Mouse (Mus musculus): ENCODE measurements around the gene Nes. TPM values are rescaled to one million over a fixed set of nuclear protein-coding genes. Genes with fewer than 3 reads are reported as not detected.

Gene Nes
- total RNA-seq, 1 experiment, result 29.4 TPM

DNA sequence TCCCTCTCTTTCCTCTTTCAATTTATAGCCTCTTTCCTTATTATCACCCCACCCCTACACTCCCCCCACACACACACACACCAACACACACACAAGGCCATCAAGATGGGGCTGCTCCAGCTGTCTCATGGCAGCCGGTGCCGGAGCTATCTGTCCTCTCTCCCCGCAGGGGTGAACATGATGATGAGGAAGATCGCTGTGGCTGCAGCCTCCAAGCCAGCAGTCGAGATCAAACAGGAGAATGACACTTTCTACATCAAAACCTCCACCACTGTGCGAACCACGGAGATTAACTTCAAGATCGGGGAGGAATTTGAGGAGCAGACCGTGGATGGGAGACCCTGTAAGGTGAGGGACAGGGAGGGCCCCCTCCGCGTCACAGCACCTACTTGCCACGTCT, 18.9 kb upstream of the Nes start:
- no peaks in the 10 kb centered on the region for H3K9me3 ChIP-seq (ENCODE audit: control insufficient read depth, insufficient read depth, low read depth, low read length)
- peaks cover 10 to 33% of the 10 kb centered on the region in 2 experiments for H3K4me1 ChIP-seq (ENCODE audit: control insufficient read depth in 2 of 2, insufficient read depth in 2 of 2, low read length in 2 of 2, poor library complexity in 1 of 2)
- peak overlapping the region; percentile 3 to 16; a peak in 2 of 4 replicates for H3K4me3 ChIP-seq (ENCODE audit: insufficient read depth in 1 of 2, low read depth in 1 of 2, low read length in 2 of 2, poor library complexity in 1 of 2, severe bottlenecking in 1 of 2)
- DNase-seq (ENCODE audit: low read depth, low spot score), result no peak
- TF ChIP-seq ZC3H11A (IDR thresholded peaks at IDR 0.05; ENCODE audit: borderline replicate concordance, low read depth, low read length) (no peak), ZNF384 (IDR thresholded peaks at IDR 0.05; ENCODE audit: low read depth, low read length) (no peak), HCFC1 (IDR thresholded peaks at IDR 0.05; ENCODE audit: borderline replicate concordance, insufficient read depth, low read length) (no peak), CHD2 (IDR thresholded peaks at IDR 0.05; ENCODE audit: low read depth, low read length) (no peak), MAFK (IDR thresholded peaks at IDR 0.05; ENCODE audit: insufficient read depth, low read depth, low read length) (no peak)
- no peak overlapping the region for H3K27ac ChIP-seq (ENCODE audit: insufficient read depth, low read depth, low read length, poor library complexity, severe bottlenecking)
- H3K36me3 ChIP-seq (ENCODE audit: control insufficient read depth, insufficient read depth, low read length, poor library complexity, severe bottlenecking), result no peaks in the 10 kb centered on the region
- H3K9ac ChIP-seq (ENCODE audit: insufficient read depth, low read depth, low read length, poor library complexity, severe bottlenecking), result no peak overlapping the region
- in situ Hi-C loops (cut with MboI; ENCODE audit: low sequenced_read_pairs in 2 of 2, unreplicated experiment in 2 of 2), result no loop called here

- no peaks in the 10 kb centered on the region for H3K36me3 ChIP-seq (ENCODE audit: control insufficient read depth, insufficient read depth, low read length, poor library complexity, severe bottlenecking)
- no peaks in the 10 kb centered on the region for H3K9me3 ChIP-seq (ENCODE audit: control insufficient read depth, insufficient read depth, low read depth, low read length)
- peaks cover 9 to 28% of the 10 kb centered on the region in 2 experiments for H3K4me1 ChIP-seq (ENCODE audit: control insufficient read depth in 2 of 2, insufficient read depth in 2 of 2, low read length in 2 of 2, poor library complexity in 1 of 2)
- in situ Hi-C loops (cut with MboI; ENCODE audit: low sequenced_read_pairs in 2 of 2, unreplicated experiment in 2 of 2), result no loop called here
- no peak for TF ChIP-seq HCFC1 (IDR thresholded peaks at IDR 0.05; ENCODE audit: borderline replicate concordance, insufficient read depth, low read length)
- no peak for TF ChIP-seq ZNF384 (IDR thresholded peaks at IDR 0.05; ENCODE audit: low read depth, low read length)
- no peak for TF ChIP-seq CHD2 (IDR thresholded peaks at IDR 0.05; ENCODE audit: low read depth, low read length)
- no peak overlapping the region for H3K27ac ChIP-seq (ENCODE audit: insufficient read depth, low read depth, low read length, poor library complexity, severe bottlenecking)
- H3K4me3 ChIP-seq (ENCODE audit: insufficient read depth in 1 of 2, low read depth in 1 of 2, low read length in 2 of 2, poor library complexity in 1 of 2, severe bottlenecking in 1 of 2), result peak overlapping the region in 1 of 2 experiments; percentile 16; a peak in 2 of 4 replicates
- no peak overlapping the region for H3K9ac ChIP-seq (ENCODE audit: insufficient read depth, low read depth, low read length, poor library complexity, severe bottlenecking)
- DNase-seq (ENCODE audit: low read depth, low spot score), result no peak
Measured at GRCm38 (mm10) chr3:87952440-87952839, 18.4 kb upstream of the Nes start.

GRCm38 (mm10) chr3:87958056-87958455, 12.8 kb upstream of the Nes start:
- no peak for DNase-seq (ENCODE audit: low read depth, low spot score)
- no peak overlapping the region for H3K27ac ChIP-seq (ENCODE audit: insufficient read depth, low read depth, low read length, poor library complexity, severe bottlenecking)
- in situ Hi-C loops (cut with MboI; ENCODE audit: low sequenced_read_pairs in 2 of 2, unreplicated experiment in 2 of 2), result no loop called here
- H3K4me1 ChIP-seq (ENCODE audit: control insufficient read depth in 2 of 2, insufficient read depth in 2 of 2, low read length in 2 of 2, poor library complexity in 1 of 2), result peaks cover 4 to 6% of the 10 kb centered on the region in 2 experiments; a peak in 2 of 4 replicates
- no peaks in the 10 kb centered on the region for H3K36me3 ChIP-seq (ENCODE audit: control insufficient read depth, insufficient read depth, low read length, poor library complexity, severe bottlenecking)
- no peak for TF ChIP-seq ZC3H11A (IDR thresholded peaks at IDR 0.05; ENCODE audit: borderline replicate concordance, low read depth, low read length)
- no peak for TF ChIP-seq ZNF384 (IDR thresholded peaks at IDR 0.05; ENCODE audit: low read depth, low read length)
- TF ChIP-seq CHD2 (IDR thresholded peaks at IDR 0.05; ENCODE audit: low read depth, low read length), result no peak
- TF ChIP-seq HCFC1 (IDR thresholded peaks at IDR 0.05; ENCODE audit: borderline replicate concordance, insufficient read depth, low read length), result no peak
- H3K4me3 ChIP-seq (ENCODE audit: insufficient read depth in 1 of 2, low read depth in 1 of 2, low read length in 2 of 2, poor library complexity in 1 of 2, severe bottlenecking in 1 of 2), result no peak overlapping the region
- H3K9ac ChIP-seq (ENCODE audit: insufficient read depth, low read depth, low read length, poor library complexity, severe bottlenecking), result no peak overlapping the region
- H3K9me3 ChIP-seq (ENCODE audit: control insufficient read depth, insufficient read depth, low read depth, low read length), result no peaks in the 10 kb centered on the region

GRCm38 (mm10) chr3:87958476-87958875, 12.4 kb upstream of the Nes start:
- TF ChIP-seq HCFC1 (IDR thresholded peaks at IDR 0.05; ENCODE audit: borderline replicate concordance, insufficient read depth, low read length), result no peak
- TF ChIP-seq CHD2 (IDR thresholded peaks at IDR 0.05; ENCODE audit: low read depth, low read length), result no peak
- no peak for TF ChIP-seq ZC3H11A (IDR thresholded peaks at IDR 0.05; ENCODE audit: borderline replicate concordance, low read depth, low read length)
- no peak for TF ChIP-seq MAFK (IDR thresholded peaks at IDR 0.05; ENCODE audit: insufficient read depth, low read depth, low read length)
- no peak for TF ChIP-seq ZNF384 (IDR thresholded peaks at IDR 0.05; ENCODE audit: low read depth, low read length)
- no peak for DNase-seq (ENCODE audit: low read depth, low spot score)
- H3K9ac ChIP-seq (ENCODE audit: insufficient read depth, low read depth, low read length, poor library complexity, severe bottlenecking), result no peak overlapping the region
- H3K27ac ChIP-seq (ENCODE audit: insufficient read depth, low read depth, low read length, poor library complexity, severe bottlenecking), result no peak overlapping the region
- no peak overlapping the region for H3K4me3 ChIP-seq (ENCODE audit: insufficient read depth in 1 of 2, low read depth in 1 of 2, low read length in 2 of 2, poor library complexity in 1 of 2, severe bottlenecking in 1 of 2)
- in situ Hi-C loops (cut with MboI; ENCODE audit: low sequenced_read_pairs in 2 of 2, unreplicated experiment in 2 of 2), result no loop called here
- no peaks in the 10 kb centered on the region for H3K36me3 ChIP-seq (ENCODE audit: control insufficient read depth, insufficient read depth, low read length, poor library complexity, severe bottlenecking)
- peaks cover 4 to 6% of the 10 kb centered on the region in 2 experiments; a peak in 2 of 4 replicates for H3K4me1 ChIP-seq (ENCODE audit: control insufficient read depth in 2 of 2, insufficient read depth in 2 of 2, low read length in 2 of 2, poor library complexity in 1 of 2)
- no peaks in the 10 kb centered on the region for H3K9me3 ChIP-seq (ENCODE audit: control insufficient read depth, insufficient read depth, low read depth, low read length)

GRCm38 (mm10) chr3:87958967-87959366, 11.9 kb upstream of the Nes start:
- H3K4me3 ChIP-seq (ENCODE audit: insufficient read depth in 1 of 2, low read depth in 1 of 2, low read length in 2 of 2, poor library complexity in 1 of 2, severe bottlenecking in 1 of 2), result no peak overlapping the region
- H3K27ac ChIP-seq (ENCODE audit: insufficient read depth, low read depth, low read length, poor library complexity, severe bottlenecking), result no peak overlapping the region
- H3K4me1 ChIP-seq (ENCODE audit: control insufficient read depth in 2 of 2, insufficient read depth in 2 of 2, low read length in 2 of 2, poor library complexity in 1 of 2), result peaks cover 4 to 6% of the 10 kb centered on the region in 2 experiments; a peak in 2 of 4 replicates
- H3K9ac ChIP-seq (ENCODE audit: insufficient read depth, low read depth, low read length, poor library complexity, severe bottlenecking), result no peak overlapping the region
- no peak for DNase-seq (ENCODE audit: low read depth, low spot score)
- no peaks in the 10 kb centered on the region for H3K36me3 ChIP-seq (ENCODE audit: control insufficient read depth, insufficient read depth, low read length, poor library complexity, severe bottlenecking)
- no peaks in the 10 kb centered on the region for H3K9me3 ChIP-seq (ENCODE audit: control insufficient read depth, insufficient read depth, low read depth, low read length)
- in situ Hi-C loops (cut with MboI; ENCODE audit: low sequenced_read_pairs in 2 of 2, unreplicated experiment in 2 of 2), result no loop called here
- no peak for TF ChIP-seq ZC3H11A (IDR thresholded peaks at IDR 0.05; ENCODE audit: borderline replicate concordance, low read depth, low read length)
- TF ChIP-seq MAFK (IDR thresholded peaks at IDR 0.05; ENCODE audit: insufficient read depth, low read depth, low read length), result no peak
- no peak for TF ChIP-seq HCFC1 (IDR thresholded peaks at IDR 0.05; ENCODE audit: borderline replicate concordance, insufficient read depth, low read length)
- TF ChIP-seq ZNF384 (IDR thresholded peaks at IDR 0.05; ENCODE audit: low read depth, low read length), result no peak
- no peak for TF ChIP-seq CHD2 (IDR thresholded peaks at IDR 0.05; ENCODE audit: low read depth, low read length)

All from ES-E14 (cell line).